Mouse (Mus musculus): ENCODE results near the gene Casz1. TPM values are rescaled to one million over a fixed set of nuclear protein-coding genes. Genes with fewer than 3 reads are reported as not detected.

Casz1 gene
- polyA plus RNA-seq, 2 experiments = 5.5 to 7.4 TPM

- WGBS = 46% methylated on average over 15 of the region's 15 CpGs
- peaks cover 46% of the 10 kb centered on the region for H3K27me3 ChIP-seq (ENCODE audit: control insufficient read depth, insufficient read depth, low read length)
- ATAC-seq (ENCODE audit: low FRiP score, low read depth) (no peak), DNase-seq (ENCODE audit: low spot score) (no peak)
- TF ChIP-seq POLR2A (IDR thresholded peaks at IDR 0.05; ENCODE audit: borderline replicate concordance, extremely low read depth, insufficient read depth, insufficient read length) = no peak
- H3K9me3 ChIP-seq (ENCODE audit: control insufficient read depth, low read length) = no peaks in the 10 kb centered on the region
- H3K27ac ChIP-seq (replicated peaks; ENCODE audit: low read depth, low read length) = no peak overlapping the region
- H3K4me1 ChIP-seq (ENCODE audit: control insufficient read depth, insufficient read depth, low read length) = peaks cover 27% of the 10 kb centered on the region
- H3K4me3 ChIP-seq (replicated peaks; ENCODE audit: low read length) = no peak overlapping the region
- no peaks in the 10 kb centered on the region for H3K36me3 ChIP-seq (ENCODE audit: control insufficient read depth, insufficient read depth, low read length)
- H3K4me2 ChIP-seq (replicated peaks; ENCODE audit: low read depth, low read length, severe bottlenecking) = no peak overlapping the region
- no peak overlapping the region for H3K9ac ChIP-seq (ENCODE audit: low read depth, low read length, severe bottlenecking)
Measured at GRCm38 (mm10) chr4:148918707-148919447, 114.6 kb downstream of the Casz1 start.

- Histone ChIP-seq H3K4me3 (replicated peaks; ENCODE audit: low read length) (no peak overlapping the region), H3K36me3 (ENCODE audit: control insufficient read depth, insufficient read depth, low read length) (no peaks in the 10 kb centered on the region), H3K4me2 (replicated peaks; ENCODE audit: low read depth, low read length, severe bottlenecking) (no peak overlapping the region), H3K9me3 (ENCODE audit: control insufficient read depth, low read length) (no peaks in the 10 kb centered on the region), H3K27ac (replicated peaks; ENCODE audit: low read depth, low read length) (no peak overlapping the region), H3K4me1 (ENCODE audit: control insufficient read depth, insufficient read depth, low read length) (peaks cover 26% of the 10 kb centered on the region), H3K9ac (ENCODE audit: low read depth, low read length, severe bottlenecking) (no peak overlapping the region), H3K27me3 (ENCODE audit: control insufficient read depth, insufficient read depth, low read length) (peaks cover 50% of the 10 kb centered on the region)
- DNase-seq (ENCODE audit: low spot score) (no peak), ATAC-seq (ENCODE audit: low FRiP score, low read depth) (no peak)
- 26% methylated on average over 11 of the region's 11 CpGs for WGBS
- no peak for TF ChIP-seq POLR2A (IDR thresholded peaks at IDR 0.05; ENCODE audit: borderline replicate concordance, extremely low read depth, insufficient read depth, insufficient read length)
Measured at GRCm38 (mm10) chr4:148920610-148921009, 116.4 kb downstream of the Casz1 start.

GRCm38 (mm10) chr4:148922221-148922700 lies 118.0 kb downstream of the Casz1 start:
- no peak for ATAC-seq (ENCODE audit: low FRiP score, low read depth)
- Histone ChIP-seq H3K27ac (replicated peaks; ENCODE audit: low read depth, low read length) (no peak overlapping the region), H3K9me3 (ENCODE audit: control insufficient read depth, low read length) (no peaks in the 10 kb centered on the region), H3K27me3 (ENCODE audit: control insufficient read depth, insufficient read depth, low read length) (peaks cover 43% of the 10 kb centered on the region), H3K9ac (ENCODE audit: low read depth, low read length, severe bottlenecking) (no peak overlapping the region), H3K4me2 (replicated peaks; ENCODE audit: low read depth, low read length, severe bottlenecking) (peak overlapping the region; percentile 32), H3K4me3 (replicated peaks; ENCODE audit: low read length) (peak overlapping the region; percentile 19), H3K4me1 (ENCODE audit: control insufficient read depth, insufficient read depth, low read length) (peaks cover 36% of the 10 kb centered on the region), H3K36me3 (ENCODE audit: control insufficient read depth, insufficient read depth, low read length) (no peaks in the 10 kb centered on the region)
- no peak for TF ChIP-seq POLR2A (IDR thresholded peaks at IDR 0.05; ENCODE audit: borderline replicate concordance, extremely low read depth, insufficient read depth, insufficient read length)
- no peak for DNase-seq (ENCODE audit: low spot score)
- WGBS = 7% methylated on average over 16 of the region's 16 CpGs

- Histone ChIP-seq H3K9ac (ENCODE audit: low read depth, low read length, severe bottlenecking) (no peak overlapping the region), H3K27ac (replicated peaks; ENCODE audit: low read depth, low read length) (no peak overlapping the region), H3K4me1 (ENCODE audit: control insufficient read depth, insufficient read depth, low read length) (peaks cover 36% of the 10 kb centered on the region), H3K36me3 (ENCODE audit: control insufficient read depth, insufficient read depth, low read length) (no peaks in the 10 kb centered on the region), H3K27me3 (ENCODE audit: control insufficient read depth, insufficient read depth, low read length) (peaks cover 43% of the 10 kb centered on the region), H3K4me3 (replicated peaks; ENCODE audit: low read length) (no peak overlapping the region), H3K9me3 (ENCODE audit: control insufficient read depth, low read length) (no peaks in the 10 kb centered on the region), H3K4me2 (replicated peaks; ENCODE audit: low read depth, low read length, severe bottlenecking) (no peak overlapping the region)
- ATAC-seq (ENCODE audit: low FRiP score, low read depth) (no peak), DNase-seq (ENCODE audit: low spot score) (no peak)
- 39% methylated on average over 9 of the region's 9 CpGs for WGBS
- no peak for TF ChIP-seq POLR2A (IDR thresholded peaks at IDR 0.05; ENCODE audit: borderline replicate concordance, extremely low read depth, insufficient read depth, insufficient read length)
Measured at GRCm38 (mm10) chr4:148923414-148923813, 119.2 kb downstream of the Casz1 start.

- TF ChIP-seq POLR2A (IDR thresholded peaks at IDR 0.05; ENCODE audit: borderline replicate concordance, extremely low read depth, insufficient read depth, insufficient read length) = no peak
- Histone ChIP-seq H3K27me3 (ENCODE audit: control insufficient read depth, insufficient read depth, low read length) (peaks cover 38% of the 10 kb centered on the region), H3K9me3 (ENCODE audit: control insufficient read depth, low read length) (no peaks in the 10 kb centered on the region), H3K36me3 (ENCODE audit: control insufficient read depth, insufficient read depth, low read length) (no peaks in the 10 kb centered on the region), H3K27ac (replicated peaks; ENCODE audit: low read depth, low read length) (no peak overlapping the region), H3K4me3 (replicated peaks; ENCODE audit: low read length) (no peak overlapping the region), H3K9ac (ENCODE audit: low read depth, low read length, severe bottlenecking) (no peak overlapping the region), H3K4me2 (replicated peaks; ENCODE audit: low read depth, low read length, severe bottlenecking) (no peak overlapping the region), H3K4me1 (ENCODE audit: control insufficient read depth, insufficient read depth, low read length) (peaks cover 36% of the 10 kb centered on the region)
- ATAC-seq (ENCODE audit: low FRiP score, low read depth) (0 out of 2 replicates have a peak, but pooled peaks have one; percentile 13), DNase-seq (ENCODE audit: low spot score) (no peak)
- 30% methylated on average over 8 of the region's 8 CpGs for WGBS
Measured at GRCm38 (mm10) chr4:148923976-148924375, 119.7 kb downstream of the Casz1 start.

All from limb, embryonic 14.5 days (tissue).